Mouse (Mus musculus): Measurements from ENCODE around the gene Pxylp1. TPM values are rescaled to one million over a fixed set of nuclear protein-coding genes. Genes with fewer than 3 reads are reported as not detected.

Gene Pxylp1
- polyA plus RNA-seq, 1 experiment from 2014 or later: 2.1 TPM

DNA sequence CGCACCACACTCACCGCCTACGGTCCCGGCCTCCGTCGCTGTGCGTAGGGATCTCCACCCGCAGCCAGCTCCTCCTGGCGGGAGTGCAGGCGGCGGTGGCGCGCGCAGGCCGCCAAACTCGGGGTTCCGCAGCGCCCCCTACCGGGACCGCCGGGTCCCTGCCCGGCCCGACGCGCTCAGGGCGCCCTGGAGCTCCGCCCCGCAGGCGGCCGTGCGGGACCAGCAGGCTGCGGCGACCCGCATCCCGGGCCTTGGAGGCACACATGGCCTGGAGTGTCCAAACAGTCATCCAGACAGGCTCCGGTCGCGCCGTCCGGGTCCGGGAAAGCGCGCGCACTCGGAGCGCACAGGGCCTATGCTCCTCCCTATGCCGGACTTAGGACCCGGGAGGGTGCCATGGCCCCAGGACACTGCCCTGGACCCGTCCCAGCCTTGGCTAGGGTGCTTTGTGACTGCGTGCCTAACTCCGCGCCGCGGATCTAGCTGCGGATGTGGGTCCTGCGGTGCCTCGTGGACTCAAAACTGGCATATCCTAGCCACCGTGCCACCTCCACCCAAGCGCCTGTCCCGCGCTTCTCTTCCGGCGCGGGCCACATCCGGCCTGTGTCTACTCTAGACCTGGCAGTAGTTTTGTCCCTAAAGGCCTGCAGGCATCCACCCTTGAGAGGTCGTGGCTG is 3.0 kb downstream of the Pxylp1 start:
- no peak overlapping the region for H3K27ac ChIP-seq
- peak overlapping the region; percentile 76 for H3K4me2 ChIP-seq
- H3K36me3 ChIP-seq: no peaks in the 10 kb centered on the region
- peaks cover 71% of the 10 kb centered on the region for H3K27me3 ChIP-seq (replicated peaks)
- peak overlapping the region; percentile 53 for H3K9ac ChIP-seq
- peaks cover 15% of the 10 kb centered on the region; the same call in 1 of the 2 replicates for H3K4me1 ChIP-seq
- ATAC-seq: peak; percentile 67
- peak overlapping the region; percentile 59 for H3K4me3 ChIP-seq
- 2% methylated on average over 65 of the region's 66 CpGs for WGBS (ENCODE audit: insufficient replicate concordance)
- H3K9me3 ChIP-seq (replicated peaks): no peaks in the 10 kb centered on the region

- ATAC-seq: peak; percentile 28
- Histone ChIP-seq H3K27me3 (replicated peaks) (peaks cover 74% of the 10 kb centered on the region), H3K4me3 (peak overlapping the region; percentile 59), H3K27ac (no peak overlapping the region), H3K36me3 (no peaks in the 10 kb centered on the region), H3K9ac (peak overlapping the region; percentile 53), H3K9me3 (replicated peaks) (no peaks in the 10 kb centered on the region), H3K4me1 (peaks cover 15% of the 10 kb centered on the region; the same call in 1 of the 2 replicates), H3K4me2 (peak overlapping the region; percentile 76)
- 2% methylated on average over 36 of the region's 37 CpGs for WGBS (ENCODE audit: insufficient replicate concordance)
Observed at GRCm38 (mm10) chr9:96888742-96889344, 3.6 kb downstream of the Pxylp1 start.

- H3K4me1 ChIP-seq: peaks cover 15% of the 10 kb centered on the region; the same call in 1 of the 2 replicates
- H3K27ac ChIP-seq: no peak overlapping the region
- H3K36me3 ChIP-seq: no peaks in the 10 kb centered on the region
- no peak for ATAC-seq
- H3K9ac ChIP-seq: no peak overlapping the region
- peaks cover 80% of the 10 kb centered on the region for H3K27me3 ChIP-seq (replicated peaks)
- H3K4me3 ChIP-seq: peak overlapping the region; percentile 59
- peak overlapping the region; percentile 76 for H3K4me2 ChIP-seq
- 17% methylated on average over 6 of the region's 6 CpGs for WGBS (ENCODE audit: insufficient replicate concordance)
- no peaks in the 10 kb centered on the region for H3K9me3 ChIP-seq (replicated peaks)
Observed at GRCm38 (mm10) chr9:96887954-96888353, 4.5 kb downstream of the Pxylp1 start.

DNA sequence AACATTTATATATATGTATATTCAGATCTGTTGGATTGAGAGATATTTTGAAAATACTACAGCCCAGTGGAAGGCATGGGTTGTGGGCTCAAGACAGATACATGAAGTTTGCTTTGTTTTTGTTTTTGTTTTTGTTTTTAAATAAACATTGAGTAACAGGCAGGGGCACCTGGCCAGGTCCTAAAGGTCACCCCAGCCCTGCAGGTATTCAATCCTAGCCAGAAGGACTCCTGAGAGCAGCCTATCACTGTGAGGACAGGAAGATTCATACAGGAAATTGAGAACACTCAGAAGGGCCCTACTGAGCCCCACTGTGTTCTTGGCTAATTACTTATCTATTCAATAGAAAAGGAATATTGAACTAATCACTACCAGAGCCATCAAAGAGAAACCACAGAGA is 5.0 kb downstream of the Pxylp1 start:
- Histone ChIP-seq H3K36me3 (no peaks in the 10 kb centered on the region), H3K4me1 (peaks cover 15% of the 10 kb centered on the region; the same call in 1 of the 2 replicates), H3K9ac (no peak overlapping the region), H3K27me3 (replicated peaks) (peaks cover 78% of the 10 kb centered on the region), H3K27ac (no peak overlapping the region), H3K4me2 (no peak overlapping the region), H3K4me3 (no peak overlapping the region), H3K9me3 (replicated peaks) (no peaks in the 10 kb centered on the region)
- no peak for ATAC-seq

- H3K27ac ChIP-seq: no peak overlapping the region
- no peak for ATAC-seq
- H3K4me1 ChIP-seq: peaks cover 15% of the 10 kb centered on the region; the same call in 1 of the 2 replicates
- no peak overlapping the region for H3K4me3 ChIP-seq
- peaks cover 64% of the 10 kb centered on the region for H3K27me3 ChIP-seq (replicated peaks)
- 49% methylated on average over 3 of the region's 3 CpGs for WGBS (ENCODE audit: insufficient replicate concordance)
- no peaks in the 10 kb centered on the region for H3K36me3 ChIP-seq
- no peak overlapping the region for H3K4me2 ChIP-seq
- no peak overlapping the region for H3K9ac ChIP-seq
- H3K9me3 ChIP-seq (replicated peaks): no peaks in the 10 kb centered on the region
Observed at GRCm38 (mm10) chr9:96885781-96886180, 6.7 kb downstream of the Pxylp1 start.

- 75% methylated on average over 20 of the region's 20 CpGs for WGBS (ENCODE audit: insufficient replicate concordance)
- ATAC-seq: no peak
- H3K4me2 ChIP-seq: no peak overlapping the region
- H3K36me3 ChIP-seq: no peaks in the 10 kb centered on the region
- H3K27ac ChIP-seq: no peak overlapping the region
- H3K4me1 ChIP-seq: no peaks in the 10 kb centered on the region
- no peak overlapping the region for H3K4me3 ChIP-seq
- no peaks in the 10 kb centered on the region for H3K9me3 ChIP-seq (replicated peaks)
- H3K27me3 ChIP-seq (replicated peaks): peaks cover 33% of the 10 kb centered on the region
- no peak overlapping the region for H3K9ac ChIP-seq
Observed at GRCm38 (mm10) chr9:96882496-96883265, 9.8 kb downstream of the Pxylp1 start.

DNA sequence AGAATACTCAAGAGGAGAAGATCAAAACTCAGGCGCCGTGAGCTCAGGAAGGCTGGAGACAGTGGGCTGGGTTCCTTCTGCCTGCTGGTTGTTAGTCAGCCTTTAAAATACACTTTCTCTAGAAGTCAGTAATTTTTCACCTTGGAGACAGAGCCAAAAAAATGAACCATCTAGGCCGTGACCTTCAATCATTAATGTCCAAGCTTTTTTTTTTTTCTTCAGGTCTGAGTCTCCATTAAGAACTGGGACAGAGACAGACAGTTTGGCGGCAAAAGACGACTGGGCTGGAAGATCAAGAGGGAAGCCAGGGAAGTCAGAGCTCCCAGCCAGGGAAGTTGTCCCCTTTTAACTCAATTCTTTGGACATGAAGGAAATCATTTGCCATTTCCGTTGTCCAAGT is 10.6 kb downstream of the Pxylp1 start:
- no peaks in the 10 kb centered on the region for H3K9me3 ChIP-seq (replicated peaks)
- H3K9ac ChIP-seq: no peak overlapping the region
- H3K27me3 ChIP-seq (replicated peaks): peaks cover 25% of the 10 kb centered on the region
- H3K4me1 ChIP-seq: no peaks in the 10 kb centered on the region
- no peak overlapping the region for H3K4me3 ChIP-seq
- H3K4me2 ChIP-seq: no peak overlapping the region
- H3K27ac ChIP-seq: no peak overlapping the region
- H3K36me3 ChIP-seq: no peaks in the 10 kb centered on the region
- 62% methylated on average over 6 of the region's 6 CpGs for WGBS (ENCODE audit: insufficient replicate concordance)
- no peak for ATAC-seq

DNA sequence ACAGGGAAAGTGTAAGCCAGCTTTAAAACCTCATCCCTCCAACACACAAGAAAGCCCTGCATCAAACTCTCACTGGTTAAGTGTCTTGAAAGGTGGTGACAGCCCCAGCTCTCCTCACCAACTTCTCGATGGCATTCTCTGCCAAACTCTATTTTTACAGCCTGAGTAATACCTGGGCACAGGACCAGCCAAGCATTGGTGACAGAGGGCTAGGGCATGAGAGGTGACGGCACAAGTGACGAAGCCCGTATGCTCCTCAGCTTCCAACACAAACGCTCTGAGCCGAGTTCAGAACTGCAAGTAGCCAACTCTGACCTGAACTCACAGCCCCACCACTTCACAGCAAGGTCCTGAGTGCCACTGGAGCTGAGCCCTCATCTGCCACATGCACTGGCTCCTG is 13.4 kb downstream of the Pxylp1 start:
- H3K4me3 ChIP-seq: no peak overlapping the region
- H3K4me1 ChIP-seq: no peaks in the 10 kb centered on the region
- H3K27ac ChIP-seq: no peak overlapping the region
- 71% methylated on average over 6 of the region's 6 CpGs for WGBS (ENCODE audit: insufficient replicate concordance)
- no peaks in the 10 kb centered on the region for H3K36me3 ChIP-seq
- H3K9me3 ChIP-seq (replicated peaks): no peaks in the 10 kb centered on the region
- H3K27me3 ChIP-seq (replicated peaks): peaks cover 7% of the 10 kb centered on the region
- no peak overlapping the region for H3K4me2 ChIP-seq
- ATAC-seq: no peak
- H3K9ac ChIP-seq: no peak overlapping the region

DNA sequence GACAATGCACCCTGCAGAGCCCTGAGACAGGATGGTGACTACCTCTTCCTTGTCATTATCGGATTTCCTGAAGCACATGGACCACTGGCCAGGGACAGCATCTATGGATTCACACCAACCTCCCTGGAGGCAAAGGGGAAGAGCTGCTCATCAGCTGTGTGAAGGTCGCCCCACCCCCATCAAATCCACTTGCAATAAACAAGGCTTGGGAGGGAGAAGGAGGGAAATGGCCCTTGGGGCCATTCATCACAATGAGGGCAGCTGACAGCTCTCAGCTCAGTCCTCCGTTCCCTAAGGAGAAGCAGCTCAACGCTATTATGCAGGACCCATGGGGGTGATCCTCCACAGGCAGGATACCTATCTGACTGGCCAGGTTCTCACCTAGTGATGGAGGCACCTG is 14.0 kb downstream of the Pxylp1 start:
- ATAC-seq: no peak
- WGBS (ENCODE audit: insufficient replicate concordance): 24% methylated on average over 4 of the region's 4 CpGs
- Histone ChIP-seq H3K9me3 (replicated peaks) (no peaks in the 10 kb centered on the region), H3K36me3 (no peaks in the 10 kb centered on the region), H3K27me3 (replicated peaks) (peaks cover 1% of the 10 kb centered on the region), H3K4me1 (no peaks in the 10 kb centered on the region), H3K9ac (no peak overlapping the region), H3K4me3 (no peak overlapping the region), H3K4me2 (no peak overlapping the region), H3K27ac (no peak overlapping the region)

- H3K36me3 ChIP-seq: no peaks in the 10 kb centered on the region
- no peaks in the 10 kb centered on the region for H3K27me3 ChIP-seq (replicated peaks)
- no peak overlapping the region for H3K27ac ChIP-seq
- 60% methylated on average over 4 of the region's 4 CpGs for WGBS (ENCODE audit: insufficient replicate concordance)
- H3K9me3 ChIP-seq (replicated peaks): no peaks in the 10 kb centered on the region
- no peak for ATAC-seq
- no peak overlapping the region for H3K9ac ChIP-seq
- H3K4me2 ChIP-seq: no peak overlapping the region
- no peaks in the 10 kb centered on the region for H3K4me1 ChIP-seq
- H3K4me3 ChIP-seq: no peak overlapping the region
Observed at GRCm38 (mm10) chr9:96875704-96876103, 16.8 kb downstream of the Pxylp1 start.

DNA sequence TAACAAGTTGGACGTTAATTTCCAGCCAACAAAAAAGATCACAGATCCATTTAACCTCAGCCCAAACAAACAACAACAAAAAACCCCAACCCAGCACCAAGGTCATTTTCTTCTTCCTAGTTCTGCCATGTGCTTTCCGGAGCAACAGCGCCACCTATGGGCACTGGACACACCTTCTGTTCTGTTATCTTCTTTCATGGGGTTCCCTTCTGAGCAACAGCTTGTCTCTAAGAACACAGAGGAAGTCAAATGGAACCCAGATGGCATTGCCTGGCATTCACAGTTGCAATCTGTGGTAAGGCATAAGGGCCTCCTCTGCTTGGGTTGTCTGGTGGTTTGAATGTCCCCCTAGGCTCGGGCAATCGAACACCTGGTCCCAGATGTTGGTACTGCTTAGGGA is 19.4 kb downstream of the Pxylp1 start:
- H3K36me3 ChIP-seq: no peaks in the 10 kb centered on the region
- no peak overlapping the region for H3K4me2 ChIP-seq
- H3K9me3 ChIP-seq (replicated peaks): no peaks in the 10 kb centered on the region
- no peak overlapping the region for H3K9ac ChIP-seq
- WGBS (ENCODE audit: insufficient replicate concordance): 56% methylated on average over 5 of the region's 5 CpGs
- no peak overlapping the region for H3K27ac ChIP-seq
- H3K27me3 ChIP-seq (replicated peaks): no peaks in the 10 kb centered on the region
- no peak overlapping the region for H3K4me3 ChIP-seq
- H3K4me1 ChIP-seq: 0 out of 2 replicates have a peak, but pooled peaks cover 3% of the 10 kb centered on the region
- ATAC-seq: no peak

GRCm38 (mm10) chr9:96870104-96870503 is 22.4 kb downstream of the Pxylp1 start:
- Histone ChIP-seq H3K36me3 (no peaks in the 10 kb centered on the region), H3K9me3 (replicated peaks) (no peaks in the 10 kb centered on the region), H3K4me2 (no peak overlapping the region), H3K27ac (no peak overlapping the region), H3K4me1 (0 out of 2 replicates have a peak, but pooled peaks cover 3% of the 10 kb centered on the region), H3K27me3 (replicated peaks) (no peaks in the 10 kb centered on the region), H3K4me3 (no peak overlapping the region), H3K9ac (no peak overlapping the region)
- no peak for ATAC-seq
- 56% methylated on average over 8 of the region's 8 CpGs for WGBS (ENCODE audit: insufficient replicate concordance)
